Mouse (Mus musculus): ENCODE measurements around the gene Hoxc10.

Hoxc10 gene

GRCm38 (mm10) chr15:103014166-103015008 is 47.8 kb downstream of the Hoxc10 start:
- DNase-seq = no peak

GRCm38 (mm10) chr15:103015009-103015399 is 48.4 kb downstream of the Hoxc10 start:
- DNase-seq = no peak

GRCm38 (mm10) chr15:103015406-103016166 is 49.0 kb downstream of the Hoxc10 start:
- no peak for DNase-seq

- DNase-seq = no peak
Measured at GRCm38 (mm10) chr15:103018636-103019035, 52.0 kb downstream of the Hoxc10 start, which contains the start of gene Hoxc4. Gene Hoxc4 (plus strand): TSS chr15:103018934.

GRCm38 (mm10) chr15:103020899-103021418 is 54.4 kb downstream of the Hoxc10 start:
- no peak for DNase-seq

All from lung, postnatal 36 days (tissue).